Mouse (Mus musculus): ENCODE data around the gene Tmem199. TPM values are rescaled to one million over a fixed set of nuclear protein-coding genes. Genes with fewer than 3 reads are reported as not detected.

Tmem199 gene
- total and polyA plus RNA-seq, 2 experiments from 2014 or later: 29.9 to 36.4 TPM

DNA sequence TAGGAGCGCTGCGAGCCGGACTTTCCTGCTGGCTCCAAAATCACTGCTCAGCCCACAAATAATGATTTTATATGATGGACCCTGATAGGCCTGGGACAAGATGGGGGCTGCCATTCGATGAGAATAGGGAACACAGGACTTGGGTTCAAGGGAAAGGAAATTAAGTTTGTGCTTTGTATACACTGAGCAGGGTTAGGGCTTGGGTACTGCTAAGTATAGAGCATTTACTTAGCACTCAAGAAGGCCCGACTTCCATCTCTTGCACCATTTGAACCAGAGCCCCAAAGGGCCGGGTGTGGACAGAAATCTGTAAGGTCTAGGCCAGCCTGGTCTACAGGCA lies 39.1 kb upstream of the Tmem199 start:
- Histone ChIP-seq H3K36me3 (replicated peaks; ENCODE audit: control insufficient read depth, insufficient read depth, low read length) (no peaks in the 10 kb centered on the region), H3K4me2 (ENCODE audit: low read depth, low read length) (peak overlapping the region; percentile 98), H3K9me3 (replicated peaks; ENCODE audit: control insufficient read depth, low read length) (peaks cover 5% of the 10 kb centered on the region; the same call in 1 of the 2 replicates), H3K9ac (replicated peaks; ENCODE audit: low read depth, low read length) (peak overlapping the region; percentile 68; the same call in 1 of the 2 replicates), H3K27me3 (ENCODE audit: control insufficient read depth, insufficient read depth, low read length) (no peaks in the 10 kb centered on the region), H3K27ac (ENCODE audit: low read depth) (peak overlapping the region; percentile 56; the same call in 1 of the 2 replicates), H3K4me3 (ENCODE audit: low read depth, low read length) (peak overlapping the region; percentile 87), H3K4me1 (ENCODE audit: control insufficient read depth, insufficient read depth) (peaks cover 15% of the 10 kb centered on the region)
- TF ChIP-seq EP300 (IDR thresholded peaks at IDR 0.05; ENCODE audit: low read depth): no peak
- no peak for TF ChIP-seq CTCF (IDR thresholded peaks at IDR 0.05; ENCODE audit: low read depth)
- ATAC-seq (ENCODE audit: insufficient read depth, low read depth): no peak
- DNase-seq (ENCODE audit: low spot score): no peak
- 31% methylated on average over 6 of the region's 6 CpGs for WGBS

GRCm38 (mm10) chr11:78550168-78551058 lies 38.4 kb upstream of the Tmem199 start, which contains the start of gene Tmem97:
Gene Tmem97, minus strand, starts transcription at chr11:78550777.
- DNase-seq (ENCODE audit: low spot score) (peak; percentile 99), ATAC-seq (ENCODE audit: insufficient read depth, low read depth) (peak; percentile 99)
- WGBS: under 1% methylated on average over 60 of the region's 60 CpGs
- H3K4me1 ChIP-seq (ENCODE audit: control insufficient read depth, insufficient read depth): peaks cover 13% of the 10 kb centered on the region
- TF ChIP-seq EP300 (IDR thresholded peaks at IDR 0.05; ENCODE audit: low read depth) (no peak), CTCF (IDR thresholded peaks at IDR 0.05; ENCODE audit: low read depth) (no peak)
- H3K4me2 ChIP-seq (ENCODE audit: low read depth, low read length): peak within 1 kb of the TSS; percentile 98
- H3K9ac ChIP-seq (replicated peaks; ENCODE audit: low read depth, low read length): peak within 1 kb of the TSS; percentile 68
- H3K27me3 ChIP-seq (ENCODE audit: control insufficient read depth, insufficient read depth, low read length): no peaks in the 10 kb centered on the region
- peaks cover 5% of the 10 kb centered on the region; the same call in 1 of the 2 replicates for H3K9me3 ChIP-seq (replicated peaks; ENCODE audit: control insufficient read depth, low read length)
- peak within 1 kb of the TSS; percentile 61 for H3K27ac ChIP-seq (ENCODE audit: low read depth)
- H3K36me3 ChIP-seq (replicated peaks; ENCODE audit: control insufficient read depth, insufficient read depth, low read length): no peaks in the 10 kb centered on the region
- H3K4me3 ChIP-seq (ENCODE audit: low read depth, low read length): peak within 1 kb of the TSS; percentile 87

DNA sequence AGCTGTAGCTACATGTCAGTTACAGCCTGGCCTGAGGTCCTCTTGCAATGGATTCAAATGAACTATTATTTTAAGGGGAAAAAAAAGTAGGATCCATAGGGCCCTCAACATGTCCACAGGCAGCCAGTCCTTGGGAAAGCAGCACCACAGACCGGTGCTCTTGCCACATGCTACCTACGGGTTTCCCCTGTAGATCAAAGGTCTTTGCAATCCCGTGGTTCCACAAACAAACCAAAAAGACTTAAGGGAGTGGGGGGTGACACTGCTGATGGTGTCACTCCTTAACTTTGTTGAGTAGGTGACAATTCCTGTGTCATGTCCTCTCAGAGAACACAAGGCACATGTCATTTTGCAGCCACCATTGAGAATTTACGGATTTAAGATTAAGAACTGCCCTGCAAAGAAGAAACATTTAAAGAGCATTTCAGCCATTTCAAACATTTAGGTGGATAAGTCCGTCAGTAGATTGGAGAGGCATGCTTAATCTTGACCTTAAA lies 37.6 kb upstream of the Tmem199 start:
- Histone ChIP-seq H3K9ac (replicated peaks; ENCODE audit: low read depth, low read length) (peak overlapping the region; percentile 68), H3K27ac (ENCODE audit: low read depth) (0 out of 2 replicates have a peak overlapping the region, but pooled peaks have one; percentile 61), H3K36me3 (replicated peaks; ENCODE audit: control insufficient read depth, insufficient read depth, low read length) (peaks cover 8% of the 10 kb centered on the region; the same call in 1 of the 2 replicates), H3K9me3 (replicated peaks; ENCODE audit: control insufficient read depth, low read length) (peaks cover 5% of the 10 kb centered on the region; the same call in 1 of the 2 replicates), H3K4me2 (ENCODE audit: low read depth, low read length) (peak overlapping the region; percentile 98), H3K4me1 (ENCODE audit: control insufficient read depth, insufficient read depth) (peaks cover 8% of the 10 kb centered on the region), H3K4me3 (ENCODE audit: low read depth, low read length) (peak overlapping the region; percentile 87), H3K27me3 (ENCODE audit: control insufficient read depth, insufficient read depth, low read length) (no peaks in the 10 kb centered on the region)
- WGBS: 11% methylated on average over 5 of the region's 5 CpGs
- no peak for TF ChIP-seq CTCF (IDR thresholded peaks at IDR 0.05; ENCODE audit: low read depth)
- TF ChIP-seq EP300 (IDR thresholded peaks at IDR 0.05; ENCODE audit: low read depth): no peak
- no peak for DNase-seq (ENCODE audit: low spot score)
- no peak for ATAC-seq (ENCODE audit: insufficient read depth, low read depth)

GRCm38 (mm10) chr11:78547718-78548460 lies 35.9 kb upstream of the Tmem199 start:
- Histone ChIP-seq H3K4me2 (ENCODE audit: low read depth, low read length) (no peak overlapping the region), H3K4me1 (ENCODE audit: control insufficient read depth, insufficient read depth) (peaks cover 8% of the 10 kb centered on the region)
- ATAC-seq (ENCODE audit: insufficient read depth, low read depth): no peak

GRCm38 (mm10) chr11:78545181-78545580 lies 33.2 kb upstream of the Tmem199 start:
- H3K27me3 ChIP-seq (ENCODE audit: control insufficient read depth, insufficient read depth, low read length): no peaks in the 10 kb centered on the region
- no peak overlapping the region for H3K4me2 ChIP-seq (ENCODE audit: low read depth, low read length)
- H3K36me3 ChIP-seq (replicated peaks; ENCODE audit: control insufficient read depth, insufficient read depth, low read length): peaks cover 33% of the 10 kb centered on the region

More at GRCm38 (mm10) chr11:78547718-78548460, 35.9 kb upstream of the Tmem199 start:
- no peaks in the 10 kb centered on the region for H3K27me3 ChIP-seq (ENCODE audit: control insufficient read depth, insufficient read depth, low read length)
- TF ChIP-seq EP300 (IDR thresholded peaks at IDR 0.05; ENCODE audit: low read depth) (no peak), CTCF (IDR thresholded peaks at IDR 0.05; ENCODE audit: low read depth) (no peak)
- H3K27ac ChIP-seq (ENCODE audit: low read depth): no peak overlapping the region
- WGBS: 75% methylated on average over 2 of the region's 2 CpGs
- no peak for DNase-seq (ENCODE audit: low spot score)
- H3K9ac ChIP-seq (replicated peaks; ENCODE audit: low read depth, low read length): no peak overlapping the region
- no peaks in the 10 kb centered on the region for H3K9me3 ChIP-seq (replicated peaks; ENCODE audit: control insufficient read depth, low read length)
- no peak overlapping the region for H3K4me3 ChIP-seq (ENCODE audit: low read depth, low read length)
- peaks cover 13% of the 10 kb centered on the region for H3K36me3 ChIP-seq (replicated peaks; ENCODE audit: control insufficient read depth, insufficient read depth, low read length)

More at GRCm38 (mm10) chr11:78545181-78545580, 33.2 kb upstream of the Tmem199 start:
- TF ChIP-seq EP300 (IDR thresholded peaks at IDR 0.05; ENCODE audit: low read depth) (no peak), CTCF (IDR thresholded peaks at IDR 0.05; ENCODE audit: low read depth) (no peak)
- Histone ChIP-seq H3K27ac (ENCODE audit: low read depth) (no peak overlapping the region), H3K4me1 (ENCODE audit: control insufficient read depth, insufficient read depth) (peaks cover 8% of the 10 kb centered on the region), H3K9ac (replicated peaks; ENCODE audit: low read depth, low read length) (no peak overlapping the region), H3K9me3 (replicated peaks; ENCODE audit: control insufficient read depth, low read length) (no peaks in the 10 kb centered on the region), H3K4me3 (ENCODE audit: low read depth, low read length) (no peak overlapping the region)
- WGBS: 62% methylated on average over 8 of the region's 8 CpGs
- ATAC-seq (ENCODE audit: insufficient read depth, low read depth) (no peak), DNase-seq (ENCODE audit: low spot score) (no peak)
